Mouse (Mus musculus) kidney, postnatal 14 days (tissue): ENCODE measurements at regions not wholly inside any gene's neighbourhood (a gene's known extent, or its start where the extent isn't known, plus 50 kb on each side); places are given as distances from the start of the nearest gene placed in this dataset.

Source experiments
- DNase-seq: peaks from one replicate; pipeline ENCODE4 v3.0.0; 2022; ENCODE audit warnings: mixed read lengths

DNA sequence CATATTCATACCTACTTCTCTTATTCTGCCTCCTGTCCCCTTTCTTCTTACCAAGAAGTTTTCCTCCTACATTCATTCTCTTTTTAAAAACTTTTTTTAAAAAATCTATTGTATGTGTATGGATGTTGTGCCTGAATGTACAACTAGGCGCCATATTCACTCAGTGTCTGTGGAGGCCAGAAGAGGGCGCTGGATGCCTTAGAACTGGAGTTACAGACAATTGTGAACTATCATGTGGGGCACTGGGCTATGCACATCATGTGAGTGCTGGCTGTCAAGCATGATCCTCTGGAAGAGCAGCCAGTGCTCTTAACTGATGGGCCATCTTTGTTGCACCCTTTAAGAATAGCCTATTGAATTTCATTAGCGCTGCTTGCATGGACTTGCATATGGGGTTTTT lies 172.6 kb upstream of the Dapk1 start:
- no peak for DNase-seq

DNA sequence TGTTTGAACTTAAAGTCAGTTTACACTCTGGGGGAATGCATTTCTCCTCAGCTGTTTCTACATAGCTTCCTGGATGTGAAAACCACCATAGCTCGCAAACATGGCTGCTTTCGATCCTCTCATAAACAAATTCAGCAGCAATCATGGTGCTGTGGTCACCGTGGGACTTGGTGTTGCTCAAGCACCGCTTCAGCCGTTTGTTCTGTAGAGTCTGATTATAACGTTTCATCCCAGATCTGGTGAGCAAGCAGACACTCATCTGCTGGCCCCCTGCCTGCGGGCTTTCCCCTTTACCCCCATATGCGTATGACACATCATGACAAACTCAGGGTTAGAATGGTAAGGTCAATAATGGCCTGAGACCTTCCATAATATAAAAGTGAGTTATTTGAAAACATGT lies 170.3 kb upstream of the Dapk1 start:
- DNase-seq = no peak

DNA sequence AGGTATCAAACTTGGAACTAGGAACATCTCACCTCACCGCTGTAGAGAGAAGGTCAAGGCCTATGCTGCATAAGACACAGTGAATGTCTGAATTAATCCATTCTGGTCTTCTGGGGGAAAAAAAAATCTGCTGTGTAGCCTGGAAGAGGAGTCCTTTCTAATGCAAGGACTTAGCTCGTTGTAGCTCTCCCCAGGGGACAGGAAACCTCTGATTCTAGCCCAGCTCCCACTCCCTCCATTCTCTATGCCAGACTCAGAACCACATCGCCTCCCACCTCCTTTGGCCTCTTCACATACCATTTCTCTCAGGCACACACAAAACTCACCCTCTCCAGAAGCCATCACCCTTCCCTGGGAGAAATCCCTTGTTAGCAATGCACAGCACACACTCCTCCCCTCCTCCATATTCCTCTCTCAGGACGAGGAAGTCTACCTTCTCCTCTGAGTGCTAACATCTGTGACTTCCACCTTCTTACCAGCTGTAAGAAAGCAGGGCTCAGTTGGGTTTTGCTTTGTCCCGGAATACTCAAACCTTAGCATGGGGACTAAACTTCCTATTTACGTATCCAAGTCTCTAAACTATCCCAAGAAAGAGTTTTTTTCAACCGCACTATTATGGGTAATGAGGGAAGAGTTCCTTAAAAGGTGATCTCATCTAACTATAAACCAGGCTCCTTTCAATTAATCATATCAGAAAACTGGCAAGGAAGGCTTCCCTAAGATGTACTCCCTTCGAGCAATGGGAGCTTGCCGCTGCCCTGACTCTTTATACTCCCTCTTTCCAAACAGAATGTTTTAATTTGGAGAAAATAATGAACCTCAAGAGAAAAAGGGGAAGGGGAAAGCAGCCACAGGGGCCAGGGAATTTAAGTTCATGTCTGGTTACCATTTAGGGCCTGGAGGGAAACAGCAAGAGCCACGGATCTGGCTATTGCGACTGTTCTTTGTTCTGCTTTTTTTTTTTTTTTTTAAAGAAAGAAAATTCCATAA lies 167.2 kb upstream of the Dapk1 start:
- no peak for DNase-seq

DNA sequence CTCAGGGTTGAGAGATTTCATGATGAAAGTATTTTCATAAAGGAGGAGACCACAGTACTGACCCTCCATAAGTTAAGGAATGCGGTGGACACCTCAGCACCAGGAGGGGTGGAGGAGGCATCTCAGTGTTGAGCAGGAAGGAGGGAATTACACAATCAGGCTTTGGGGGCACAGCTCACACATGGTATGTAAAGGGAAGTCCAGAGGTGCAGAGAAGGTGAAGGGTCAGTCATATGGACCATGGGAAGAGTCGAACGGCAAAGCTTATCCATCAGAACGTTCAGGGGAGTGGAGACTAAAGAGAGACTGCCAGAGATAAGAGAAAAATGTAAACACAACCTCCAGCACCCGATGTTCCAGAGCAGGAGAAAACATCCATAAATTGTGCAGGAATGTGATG lies 166.4 kb upstream of the Dapk1 start:
- DNase-seq = no peak

DNA sequence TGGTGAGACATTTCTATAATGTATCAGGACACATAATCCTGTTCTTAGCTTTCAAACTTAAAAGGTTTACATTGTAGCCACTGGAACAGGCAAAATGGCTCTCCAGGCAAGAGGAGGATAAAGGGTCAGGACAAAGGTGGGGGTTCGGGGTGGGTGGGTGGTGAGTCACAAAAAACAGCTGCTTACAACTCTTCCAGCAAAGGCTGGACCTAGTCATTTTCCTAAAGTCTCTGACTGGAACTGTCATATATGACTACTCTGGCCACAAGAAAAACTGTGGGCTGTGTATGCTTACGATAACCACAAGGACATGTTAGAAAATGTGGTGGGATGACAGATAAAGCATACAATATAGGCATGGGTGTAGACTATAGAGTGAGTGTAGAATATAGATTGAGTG lies 163.6 kb upstream of the Dapk1 start:
- DNase-seq = no peak

DNA sequence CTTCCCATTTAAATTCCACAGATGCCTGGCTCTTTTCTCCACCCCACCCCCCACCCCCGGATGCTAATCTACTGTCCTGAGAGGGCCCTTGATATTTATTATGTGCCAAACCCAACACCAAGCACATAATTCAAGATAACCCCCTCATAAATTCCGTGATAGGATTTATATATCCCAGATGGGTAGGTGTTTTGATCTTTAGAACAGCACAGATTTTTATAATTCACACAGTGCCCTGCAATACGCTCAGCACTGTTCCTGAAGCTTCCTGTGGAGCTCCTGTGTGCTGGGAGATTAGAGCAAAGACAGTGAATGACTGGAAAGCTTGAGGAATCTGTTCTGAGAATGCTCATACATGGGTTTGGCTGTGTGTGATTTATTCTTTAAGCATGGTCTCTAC lies 161.2 kb upstream of the Dapk1 start:
- no peak for DNase-seq

DNA sequence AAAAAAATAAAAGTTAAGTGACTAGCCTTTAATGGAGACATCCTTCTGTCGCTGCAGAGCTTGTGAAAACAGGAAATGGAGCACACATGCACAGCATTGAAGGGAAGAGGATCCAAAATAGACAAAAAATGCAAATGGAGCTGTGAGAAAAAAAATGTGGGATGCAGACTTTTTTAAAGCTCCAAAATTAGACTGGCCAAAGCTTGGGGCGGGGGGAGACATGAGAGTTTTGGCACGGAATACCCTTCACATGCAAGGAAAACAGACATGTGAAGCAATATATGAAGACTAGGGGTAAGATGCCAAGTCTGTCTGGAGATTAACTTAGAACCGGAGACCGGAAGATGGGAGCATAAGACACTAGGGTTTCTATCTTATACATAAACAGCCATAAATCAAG lies 156.6 kb upstream of the Dapk1 start:
- no peak for DNase-seq

DNA sequence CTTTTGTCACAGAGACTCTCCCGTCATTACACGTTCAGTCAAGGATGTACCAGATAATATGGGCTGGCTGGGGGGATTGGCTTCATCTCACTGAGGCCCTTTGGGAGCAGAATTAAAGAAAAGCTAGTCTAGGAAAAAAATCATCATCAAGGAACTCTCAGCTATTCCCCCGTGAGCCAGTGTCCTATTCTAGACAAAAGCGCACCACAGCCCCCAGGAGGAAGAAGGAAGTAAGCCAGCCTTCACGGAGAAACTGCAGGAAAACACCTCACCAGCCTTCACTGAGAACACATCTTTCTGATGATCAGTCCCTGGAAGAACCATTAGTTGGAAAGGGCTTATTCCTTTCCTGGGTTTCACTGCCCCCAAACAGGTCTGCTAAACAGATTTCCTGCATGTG lies 154.8 kb upstream of the Dapk1 start:
- DNase-seq = no peak

DNA sequence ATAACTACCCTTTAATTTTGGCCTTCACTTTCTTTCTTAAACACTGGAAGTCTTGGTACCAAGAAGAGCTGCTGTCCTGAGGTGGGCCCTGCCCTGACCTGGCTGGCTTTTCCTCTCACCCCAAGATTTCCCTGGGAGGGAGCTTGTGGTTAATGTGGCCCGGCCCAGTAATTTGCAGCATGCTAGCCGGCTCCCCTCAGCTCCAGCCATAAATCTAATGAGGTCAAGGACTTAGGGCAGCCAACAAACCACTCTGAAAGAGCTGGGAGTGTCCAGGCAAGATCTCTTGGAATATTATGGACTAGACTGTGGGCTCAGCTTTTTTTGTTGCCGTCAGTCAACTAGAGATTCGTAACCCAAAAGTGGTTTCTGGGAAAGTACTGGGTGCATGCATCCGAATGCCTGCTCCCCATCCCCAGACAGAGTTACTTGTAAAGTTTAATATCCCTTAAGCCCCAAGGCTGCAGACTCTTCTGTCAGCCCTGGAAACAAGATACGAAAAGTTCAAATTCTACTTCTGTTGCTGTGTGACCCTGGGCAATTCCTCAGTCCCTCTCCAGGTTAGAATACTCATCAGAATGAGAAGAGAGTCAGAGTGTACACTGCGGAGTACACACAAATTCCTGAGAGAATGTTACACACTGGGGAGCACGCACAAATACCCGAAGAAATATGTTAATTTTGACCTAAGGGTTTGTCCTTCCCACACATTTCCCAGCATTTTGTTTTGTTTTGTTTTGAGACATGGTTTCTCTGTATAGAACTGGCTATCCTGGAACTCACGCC lies 150.8 kb upstream of the Dapk1 start:
- peak; percentile 54 for DNase-seq

DNA sequence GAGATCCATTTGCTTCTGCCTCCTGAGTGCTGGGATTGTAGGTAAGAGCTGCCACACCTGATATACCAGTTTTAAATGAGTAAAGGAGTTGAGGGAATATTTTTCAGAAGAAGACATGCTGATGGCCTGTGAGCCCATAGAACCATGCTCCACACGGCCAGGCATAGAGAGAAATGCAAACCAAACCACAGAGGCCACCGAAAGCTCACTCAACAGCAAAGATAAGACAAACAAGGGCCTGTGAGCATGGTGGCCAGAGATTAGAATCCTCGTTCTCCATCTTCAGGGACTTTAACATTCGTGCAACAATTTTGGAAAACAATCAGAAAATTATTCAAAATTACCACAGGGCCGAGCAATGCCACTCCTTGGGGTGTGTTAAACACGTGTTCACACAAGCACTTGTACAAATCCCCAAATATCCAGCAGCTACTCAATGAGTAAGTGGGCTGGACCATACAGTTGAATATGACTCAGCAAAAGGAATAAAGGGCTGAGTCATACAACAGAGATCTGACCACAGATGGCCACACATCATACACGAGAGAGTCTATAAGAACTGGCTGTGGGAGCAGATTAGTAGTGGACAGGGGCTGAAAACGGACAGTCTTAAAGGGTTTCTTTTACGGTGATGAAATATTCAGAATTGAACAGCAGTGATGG lies 147.8 kb upstream of the Dapk1 start:
- DNase-seq = no peak

DNA sequence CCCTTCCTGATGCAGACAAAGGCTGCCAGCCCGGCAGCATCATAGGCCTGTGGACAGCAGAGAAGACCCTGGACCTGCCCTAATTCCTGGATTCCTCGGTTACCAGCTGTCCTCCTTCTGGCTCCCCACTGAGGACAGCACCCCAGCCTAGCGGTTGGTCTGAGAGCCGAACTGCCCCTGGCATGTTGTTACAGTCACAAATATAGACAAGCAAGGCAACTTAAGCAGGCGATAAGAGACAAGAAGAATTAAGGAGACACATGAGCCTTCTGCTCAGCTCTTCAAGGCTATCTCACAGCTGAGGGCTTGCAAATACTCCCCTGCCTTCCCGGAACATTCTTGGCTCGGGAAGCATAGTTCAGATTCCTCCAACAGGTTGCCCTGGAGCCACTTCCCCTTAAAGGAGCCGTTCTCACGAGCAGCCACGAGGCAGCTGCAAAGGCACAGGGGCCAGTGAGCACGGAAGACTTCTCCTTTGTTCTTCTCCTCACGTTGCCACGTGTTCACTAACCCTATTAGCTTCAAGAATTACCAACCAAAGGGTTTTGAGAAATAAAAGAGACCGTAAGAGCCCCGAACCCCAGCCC lies 146.6 kb upstream of the Dapk1 start:
- DNase-seq = peak; percentile 67

DNA sequence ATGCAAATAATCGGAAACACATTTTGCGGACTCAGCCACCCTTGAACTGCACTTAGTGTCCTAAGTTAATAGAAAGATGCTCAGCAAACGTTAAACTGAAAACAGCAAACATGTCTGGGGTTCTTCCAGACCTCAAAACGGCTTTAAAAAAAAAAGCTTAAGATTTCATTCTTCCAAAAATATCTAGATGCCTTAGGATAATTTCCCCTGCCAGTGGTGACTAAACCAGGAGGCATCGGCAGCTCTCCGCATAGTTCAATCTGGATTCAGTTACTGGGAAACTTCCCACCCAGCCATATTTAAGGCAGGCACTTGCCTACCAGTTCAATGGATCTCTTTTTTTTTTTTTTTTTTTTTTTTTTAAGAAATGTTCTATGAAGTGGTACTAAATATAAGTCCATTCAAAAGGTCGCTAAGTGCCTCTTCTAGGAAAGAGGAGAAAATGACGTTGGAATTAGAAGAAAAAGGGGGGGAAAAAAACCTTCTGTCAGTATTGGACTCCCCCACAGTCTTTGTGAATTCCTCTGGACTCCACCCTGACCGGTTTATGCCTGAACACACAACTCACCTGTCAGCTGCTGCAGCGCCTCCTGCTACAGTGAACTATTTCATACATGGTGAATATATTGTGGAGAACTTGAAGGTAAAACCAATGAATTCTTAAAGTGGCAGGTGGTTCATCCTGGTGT lies 145.7 kb upstream of the Dapk1 start:
- no peak for DNase-seq

DNA sequence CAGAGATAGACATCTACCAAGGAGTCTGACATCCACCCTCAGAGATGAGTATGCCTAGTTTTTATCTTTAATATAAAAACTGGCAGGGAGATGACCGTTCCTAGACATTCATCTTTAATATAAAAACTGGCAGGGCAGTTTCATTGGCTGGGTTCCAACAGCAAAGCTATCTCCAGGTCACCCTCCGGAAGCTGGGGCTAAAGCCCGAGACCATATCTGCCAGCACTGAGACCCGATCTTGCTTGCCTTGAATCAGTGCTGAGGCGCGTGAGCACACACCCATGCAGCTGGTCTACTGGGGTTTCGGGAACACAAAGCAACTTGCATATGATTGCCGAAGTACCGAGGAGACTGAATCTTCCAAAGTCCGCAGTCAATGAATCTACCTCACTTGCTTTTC lies 144.5 kb upstream of the Dapk1 start:
- DNase-seq = no peak

DNA sequence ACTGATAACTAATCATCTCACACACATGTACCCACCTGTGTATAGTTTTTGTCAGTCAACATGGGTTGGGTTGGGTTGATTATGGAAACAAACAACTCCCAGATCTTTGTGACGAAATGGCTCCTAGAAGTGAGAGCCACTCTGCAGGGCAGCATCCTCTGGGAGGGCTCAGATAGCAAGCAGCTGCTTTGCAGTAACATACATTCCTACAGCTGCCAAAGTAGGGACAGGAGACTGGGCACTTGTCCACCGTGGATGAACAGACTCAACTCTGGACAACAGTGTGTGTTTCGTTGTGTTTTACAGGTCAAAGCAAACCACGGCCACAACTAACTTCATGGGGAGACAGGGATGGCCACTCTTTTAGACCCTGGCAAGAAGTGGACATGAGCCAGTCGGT lies 142.7 kb upstream of the Dapk1 start:
- no peak for DNase-seq

DNA sequence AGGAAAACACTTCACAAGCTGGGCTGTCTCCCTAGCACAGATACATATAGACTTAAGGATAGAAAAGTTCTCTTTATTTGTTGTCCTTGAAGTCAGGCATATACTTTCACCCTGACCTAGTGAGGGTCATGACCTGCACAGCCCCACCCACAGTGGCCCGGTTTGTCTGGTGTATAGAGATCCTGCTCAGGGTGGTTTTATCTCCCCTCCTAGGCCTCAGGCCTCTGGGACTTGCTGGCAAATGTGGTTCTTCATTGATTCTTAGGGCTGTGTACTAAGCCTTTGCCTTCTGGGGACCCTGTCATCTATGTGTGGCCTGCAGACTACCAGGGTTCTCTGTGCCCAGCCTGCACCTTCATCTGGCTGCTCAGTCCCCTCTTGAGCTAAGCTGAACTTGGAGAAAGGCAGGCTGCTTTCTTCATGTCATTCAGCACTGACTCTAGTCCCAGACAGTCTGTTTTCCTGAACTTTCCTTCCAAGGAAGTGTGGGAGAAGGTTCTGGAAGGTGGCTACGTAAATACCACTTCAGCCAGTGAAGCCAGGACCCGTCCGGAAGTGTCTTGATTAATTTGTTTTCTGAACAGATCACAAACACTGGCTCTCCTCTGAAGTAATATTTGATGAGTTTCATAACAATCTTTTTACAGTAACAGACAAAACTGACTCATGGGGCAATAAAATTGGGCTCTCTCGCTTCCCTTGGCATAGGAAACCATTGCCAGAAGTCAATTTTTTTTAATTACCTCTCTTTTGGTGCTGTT lies 135.0 kb upstream of the Dapk1 start:
- DNase-seq = no peak

DNA sequence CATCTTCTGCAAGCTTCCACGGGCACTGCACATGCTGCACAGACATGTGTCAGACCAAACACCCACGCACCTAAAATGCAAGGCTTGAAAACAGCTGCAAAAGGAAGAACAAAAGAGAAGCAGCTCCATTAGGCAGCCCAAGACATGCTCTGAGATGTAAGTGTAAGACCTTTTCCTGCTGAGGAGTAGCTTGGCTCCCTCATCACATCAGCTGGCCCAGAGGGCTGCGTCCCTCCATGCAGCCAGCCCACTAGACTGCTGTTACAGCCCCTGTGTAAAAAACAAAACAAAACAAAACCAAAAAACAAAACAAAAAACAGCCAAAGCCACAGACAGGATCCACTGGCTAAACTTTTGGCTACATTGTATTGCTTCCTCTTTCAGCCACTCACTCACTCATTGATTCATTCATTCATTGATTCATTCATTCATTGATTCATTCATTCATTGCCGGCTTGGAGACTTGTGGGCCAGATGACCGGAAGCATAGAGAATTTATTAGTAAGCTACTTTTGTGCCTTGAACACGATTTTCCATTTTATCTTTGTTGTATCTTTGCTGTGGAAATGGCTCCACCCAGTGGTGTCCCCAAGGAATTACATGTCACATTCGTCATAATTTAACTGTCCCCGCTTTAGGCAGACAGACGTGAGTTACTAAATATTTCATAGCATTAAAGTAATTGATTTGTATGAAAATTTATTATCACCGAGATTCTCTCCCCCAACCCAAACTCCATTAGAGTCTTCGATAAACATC lies 133.7 kb upstream of the Dapk1 start:
- peak; percentile 75 for DNase-seq

DNA sequence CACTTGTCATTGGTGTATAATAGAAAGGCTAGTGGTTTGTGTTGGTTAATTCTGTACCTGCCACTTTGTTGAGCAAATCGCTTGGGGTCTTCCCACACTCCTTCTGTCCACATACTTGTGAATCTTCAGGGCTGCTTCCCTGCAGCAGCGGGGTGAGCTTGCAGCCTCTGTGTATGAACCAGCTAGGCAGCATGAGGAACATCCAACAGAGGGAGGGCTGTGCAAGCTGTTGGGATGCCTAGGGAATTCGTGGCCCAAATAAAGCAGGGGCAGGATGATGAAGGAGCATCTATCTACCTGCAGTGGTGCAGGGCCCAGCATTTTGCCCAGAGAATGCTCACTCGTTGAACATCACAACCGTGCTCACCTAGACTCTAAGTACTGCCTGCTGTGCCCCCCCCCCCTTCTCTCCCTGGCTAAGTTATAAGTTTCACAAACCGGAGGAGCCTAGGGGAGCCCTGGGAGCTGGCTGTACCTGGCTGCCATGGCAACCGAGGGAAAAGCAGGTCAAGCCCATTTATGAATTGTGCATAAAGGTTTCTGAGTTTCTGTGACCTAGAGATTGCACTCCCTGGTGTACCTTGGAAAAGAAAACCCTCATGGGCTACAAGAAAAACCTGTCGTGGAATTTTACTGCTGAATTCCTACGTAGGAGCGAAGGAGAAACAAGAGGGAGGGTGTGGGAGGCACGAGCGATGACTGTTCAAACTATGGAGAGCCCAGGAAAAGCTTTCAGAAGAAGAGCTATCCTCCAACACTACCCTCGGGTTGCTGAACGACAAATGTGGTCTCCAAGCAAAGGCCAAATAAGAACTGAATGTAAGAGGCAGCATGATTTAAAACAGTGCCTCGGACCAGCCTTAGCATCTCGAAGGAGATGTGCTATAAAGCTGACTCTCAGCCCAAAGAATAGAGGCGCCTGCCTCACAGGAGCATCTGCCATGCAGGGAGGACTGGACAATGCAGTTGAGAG lies 131.0 kb upstream of the Dapk1 start:
- DNase-seq = peak; percentile 18

DNA sequence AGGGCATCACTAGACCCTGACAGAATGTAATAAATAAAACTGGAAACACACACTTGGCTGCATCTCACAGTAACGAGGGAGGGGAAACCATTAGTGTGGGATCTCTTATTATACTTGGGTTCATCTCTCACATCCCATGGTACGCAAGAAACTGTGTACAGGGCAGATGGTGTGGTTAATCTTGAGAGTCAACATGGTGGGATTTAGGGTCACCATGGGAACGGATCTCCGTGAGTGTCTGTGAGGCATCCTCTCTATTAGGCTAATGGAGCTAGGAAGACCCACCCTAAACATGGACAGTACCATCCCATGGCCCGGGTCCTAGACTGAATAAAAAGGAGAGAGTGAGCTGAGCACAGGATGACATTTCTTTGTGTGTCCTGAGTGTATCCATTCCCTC lies 130.1 kb upstream of the Dapk1 start:
- DNase-seq = no peak

DNA sequence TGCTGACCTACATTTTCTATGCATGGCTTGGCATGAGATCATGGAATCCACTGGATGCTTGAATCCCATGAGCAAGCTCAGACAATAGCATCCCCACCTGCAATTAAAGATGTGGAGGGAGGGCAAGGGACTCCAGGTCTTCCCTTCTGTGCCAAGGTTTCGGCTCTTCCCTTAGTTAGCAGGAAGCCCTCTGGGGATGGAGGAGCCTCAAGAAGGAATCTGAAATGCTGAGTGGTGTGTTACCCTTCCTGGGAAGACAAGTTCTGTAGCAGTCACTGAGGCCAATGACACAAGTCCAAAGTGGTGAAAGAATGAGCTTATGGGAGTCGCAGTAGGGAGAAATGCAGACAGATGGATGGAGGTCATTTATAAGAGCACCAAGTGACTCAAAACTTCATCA lies 125.4 kb upstream of the Dapk1 start:
- no peak for DNase-seq

DNA sequence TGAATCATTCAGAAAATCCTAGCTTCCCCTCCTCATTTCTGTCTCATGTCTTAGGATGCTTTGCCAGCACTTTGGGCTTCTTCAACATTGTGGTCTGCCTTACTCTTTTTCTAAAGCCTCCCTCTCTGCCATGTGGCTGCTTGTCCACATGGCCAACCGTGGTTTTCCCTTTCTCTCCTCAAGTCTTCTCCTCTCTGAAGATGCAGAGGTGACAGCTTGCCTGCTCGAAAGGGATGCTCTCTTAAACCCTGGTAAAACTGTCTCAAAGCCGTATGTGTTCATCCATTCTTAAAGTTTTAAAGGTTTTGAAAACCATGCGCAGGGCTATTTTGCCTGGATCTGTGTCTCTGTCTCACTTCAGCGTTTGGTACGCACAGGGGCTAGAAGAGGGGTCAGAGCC lies 123.4 kb upstream of the Dapk1 start:
- DNase-seq = no peak
